ENCODE assay signal across 14 mouse cellular contexts in the genomic region with DNA sequence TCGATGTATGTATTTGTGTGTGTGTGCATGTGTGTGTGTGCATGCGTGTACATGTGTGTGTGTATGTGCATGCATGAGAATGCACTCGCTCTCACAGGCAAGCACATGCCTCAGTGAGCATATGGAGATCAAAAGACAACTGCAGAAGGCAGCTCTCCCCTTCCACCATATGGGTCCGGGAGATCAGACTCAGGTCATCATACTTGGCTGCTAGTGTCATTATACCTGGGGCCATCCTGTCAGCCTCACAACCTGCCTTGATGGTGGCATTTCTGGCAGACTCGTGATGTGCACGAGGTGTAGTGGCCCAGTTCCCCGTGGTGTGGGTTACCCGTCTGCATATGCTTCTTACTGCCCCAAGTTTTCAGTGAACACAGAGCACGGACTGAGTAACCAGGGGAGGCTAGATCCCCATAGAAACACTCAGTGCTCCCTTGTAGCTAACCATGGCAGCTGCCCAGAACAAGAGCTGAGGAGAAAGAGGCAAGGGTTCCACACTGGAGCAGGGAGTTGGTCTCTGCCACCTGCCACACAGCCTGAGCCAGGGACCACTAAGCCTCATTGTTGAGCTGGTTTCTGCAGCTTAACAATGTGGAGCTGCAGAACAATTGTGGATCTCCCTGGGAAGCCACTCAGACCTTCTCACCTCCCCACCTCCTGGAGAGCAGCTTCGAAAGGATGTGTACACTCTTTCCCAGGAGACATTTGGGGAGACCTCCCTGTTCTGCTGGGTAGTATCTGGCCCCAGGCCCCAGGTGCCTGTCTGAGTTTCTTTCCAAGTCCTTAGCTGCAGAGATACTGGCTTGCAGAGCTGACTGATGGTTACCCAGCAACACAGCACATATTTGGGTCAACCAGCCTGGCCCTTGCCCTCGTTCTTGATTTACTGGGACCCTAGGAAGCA.
DNase-seq lines count a peak whose midpoint lies in the region; ATAC-seq lines count a peak whose summit lies in the region.
"Had no signal": no experiment of that assay in that cellular context is flagged by ENCODE, and none has a peak within 500 bp of the region (broad histone marks: within the 10 kb centered on the region; RNA-seq: fewer than 3 reads in every experiment).

No protein-coding gene starts in this region.

- no peak overlapping the region for H3K4me3 ChIP-seq in hindbrain, embryonic 16.5 days (ENCODE audit: low read length)
- H3K4me3 ChIP-seq: embryonic facial prominence, embryonic 10.5 days; heart, adult 2 months; limb, embryonic 13.5 days had no signal

- H3K27ac ChIP-seq in hindbrain, embryonic 16.5 days (ENCODE audit: low read depth, low read length), result peak overlapping the region; percentile 74
- H3K27ac ChIP-seq: embryonic facial prominence, embryonic 10.5 days; heart, adult 2 months; limb, embryonic 13.5 days had no signal

- DNase-seq in left cerebral cortex, postnatal 4 days, result peak; percentile 75
- DNase-seq in left cerebral cortex, postnatal 10 days (ENCODE audit: extremely low spot score in 1 of 2, low spot score in 2 of 2), result no peak
- peak; percentile 85 to 88 for DNase-seq in cerebellum, postnatal 10 days
- DNase-seq in retina, postnatal 1 day, result peak; percentile 70
- DNase-seq in lung, postnatal 10 days, result no peak
- DNase-seq in frontal cortex, postnatal 25 days (ENCODE audit: low spot score in 2 of 2), result no peak
- DNase-seq: kidney, postnatal 36 days; lung, embryonic 14.5 days; thymus, postnatal 36 days had no signal

- ATAC-seq in hindbrain, embryonic 16.5 days, result peak; percentile 85
- ATAC-seq: inflammation-experienced regulatory T-cells, adult 6 months had no signal

- peaks cover 28% of the 10 kb centered on the region for H3K4me1 ChIP-seq in hindbrain, embryonic 16.5 days (ENCODE audit: control insufficient read depth, insufficient read depth, low read depth, low read length)
- H3K4me1 ChIP-seq: limb, embryonic 13.5 days had no signal

- H3K9ac ChIP-seq in hindbrain, embryonic 16.5 days (ENCODE audit: low read depth, low read length), result no peak overlapping the region; the same call in 1 of the 2 replicates
- H3K9ac ChIP-seq: limb, embryonic 13.5 days; lung, embryonic 14.5 days had no signal

- intact Hi-C loops in left cerebral cortex, postnatal 4 days (cut with DNase I), result no loop called here
- intact Hi-C loops in left cerebral cortex, postnatal 10 days (cut with DNase I), result no loop called here

- no peaks in the 10 kb centered on the region for H3K9me3 ChIP-seq in hindbrain, embryonic 16.5 days (ENCODE audit: control insufficient read depth, low read length)
- H3K9me3 ChIP-seq: embryonic facial prominence, embryonic 10.5 days; limb, embryonic 13.5 days had no signal

- no peaks in the 10 kb centered on the region for H3K27me3 ChIP-seq in hindbrain, embryonic 16.5 days (replicated peaks; ENCODE audit: control insufficient read depth, insufficient read depth, low read length)

- no peak overlapping the region for H3K4me2 ChIP-seq in hindbrain, embryonic 16.5 days (ENCODE audit: low read length)
- H3K4me2 ChIP-seq: limb, embryonic 13.5 days; lung, embryonic 14.5 days had no signal

- H3K36me3 ChIP-seq in hindbrain, embryonic 16.5 days (ENCODE audit: control insufficient read depth, insufficient read depth, low read length), result no peaks in the 10 kb centered on the region
- H3K36me3 ChIP-seq: embryonic facial prominence, embryonic 10.5 days; limb, embryonic 13.5 days had no signal

- 42% methylated on average over 11 of the region's 11 CpGs for WGBS in hindbrain, embryonic 16.5 days

Comparison
In these comparisons a context has a peak if more than half of its experiments do, and no peak if none do; other contexts are left out.
1. DNase-seq: peak in left cerebral cortex, postnatal 4 days (single experiment), cerebellum, postnatal 10 days (2 of 2) and retina, postnatal 1 day (single experiment); none in left cerebral cortex, postnatal 10 days (0 of 2), lung, postnatal 10 days (single experiment) and frontal cortex, postnatal 25 days (0 of 2).